Mouse (Mus musculus) kidney, embryonic 15.5 days (tissue): ENCODE results near the gene Gpt2. TPM values are rescaled to one million over a fixed set of nuclear protein-coding genes. Genes with fewer than 3 reads are reported as not detected.

ENCODE experiments used
- ATAC-seq: fragments of 200-750 bp; cut with Nextera tagmentation; replicated peaks from 2 replicates; pipeline ENCODE4 v1.8.0; 2017; ENCODE audit warnings: moderate TSS enrichment; ENCODE audit not compliant: low FRiP score
- H3K27ac ChIP-seq: fragments of 300-500 bp; sonication (generic); 2 replicates; pipeline ENCODE4 v1.5.1; 2015; ENCODE audit warnings: mild to moderate bottlenecking, inconsistent platforms
- H3K27me3 ChIP-seq: fragments of 300-500 bp; sonication (generic); 2 replicates; pipeline ENCODE4 v1.6.1; 2015; ENCODE audit warnings: inconsistent platforms
- H3K36me3 ChIP-seq: fragments of 300-500 bp; sonication (generic); 2 replicates; pipeline ENCODE4 v1.6.1; 2015; ENCODE audit warnings: inconsistent platforms
- H3K4me1 ChIP-seq: fragments of 300-500 bp; sonication (generic); 2 replicates; pipeline ENCODE4 v1.6.1; 2015; ENCODE audit warnings: inconsistent platforms
- H3K4me2 ChIP-seq: fragments of 300-500 bp; sonication (generic); 2 replicates; pipeline ENCODE4 v1.6.1; 2015; ENCODE audit warnings: moderate library complexity, mild to moderate bottlenecking, inconsistent platforms
- H3K4me3 ChIP-seq: fragments of 300-500 bp; sonication (generic); replicated peaks from 2 replicates; pipeline ENCODE4 v1.5.1; 2015; ENCODE audit warnings: mild to moderate bottlenecking, inconsistent platforms
- H3K9ac ChIP-seq: fragments of 300-500 bp; sonication (generic); 2 replicates; pipeline ENCODE4 v1.6.1; 2015; ENCODE audit warnings: mild to moderate bottlenecking, inconsistent platforms
- H3K9me3 ChIP-seq: fragments of 300-500 bp; sonication (generic); replicated peaks from 2 replicates; pipeline ENCODE4 v1.6.1; 2016; ENCODE audit warnings: inconsistent platforms
- WGBS: fragments of 180-500 bp; shearing (Covaris S2); methylation state at CpG from one replicate; pipeline ENCODE4 v1.1.7; 2015; ENCODE audit warnings: mixed read lengths; 5-methylcytosine and 5-hydroxymethylcytosine counted together
- polyA plus RNA-seq: library from polyadenylated mRNA; unstranded; fragments of >200 nt; fragmentation: Nextera tagmentation; extraction: Ambion mirVana; gene quantifications from 2 replicates; pipeline ENCODE4 v1.2.1, GENCODE M21; 2015

Gpt2 gene
- polyA plus RNA-seq, 1 experiment from 2014 or later: 21.5 TPM

GRCm38 (mm10) chr8:85533434-85533833, 41.1 kb downstream of the Gpt2 start:
- Histone ChIP-seq H3K27ac (no peak overlapping the region), H3K4me3 (no peak overlapping the region), H3K4me1 (no peaks in the 10 kb centered on the region), H3K27me3 (no peaks in the 10 kb centered on the region), H3K9ac (no peak overlapping the region), H3K36me3 (peaks cover 54% of the 10 kb centered on the region), H3K4me2 (no peak overlapping the region), H3K9me3 (no peaks in the 10 kb centered on the region)
- ATAC-seq: no peak
- WGBS: 95% methylated on average over 2 of the region's 2 CpGs

- Histone ChIP-seq H3K27me3 (no peaks in the 10 kb centered on the region), H3K9ac (no peak overlapping the region), H3K4me3 (no peak overlapping the region), H3K4me2 (no peak overlapping the region), H3K9me3 (no peaks in the 10 kb centered on the region), H3K36me3 (peaks cover 62% of the 10 kb centered on the region), H3K27ac (no peak overlapping the region; the same call in 1 of the 2 replicates), H3K4me1 (no peaks in the 10 kb centered on the region)
- WGBS: 94% methylated on average over 1 of the region's 1 CpGs
- no peak for ATAC-seq
These were observed 41.8 kb downstream of the Gpt2 start for GRCm38 (mm10) chr8:85534163-85534562.

GRCm38 (mm10) chr8:85536332-85536731, 44.0 kb downstream of the Gpt2 start:
- Histone ChIP-seq H3K9me3 (no peaks in the 10 kb centered on the region), H3K4me2 (no peak overlapping the region), H3K27ac (no peak overlapping the region), H3K4me3 (no peak overlapping the region), H3K4me1 (no peaks in the 10 kb centered on the region), H3K9ac (no peak overlapping the region), H3K27me3 (no peaks in the 10 kb centered on the region), H3K36me3 (peaks cover 73% of the 10 kb centered on the region)
- 94% methylated on average over 2 of the region's 2 CpGs for WGBS
- no peak for ATAC-seq

GRCm38 (mm10) chr8:85551934-85552333, 59.6 kb downstream of the Gpt2 start:
- no peaks in the 10 kb centered on the region for H3K9me3 ChIP-seq
- H3K36me3 ChIP-seq: peaks cover 65% of the 10 kb centered on the region
- peaks cover 21% of the 10 kb centered on the region; the same call in 1 of the 2 replicates for H3K4me1 ChIP-seq
- H3K4me2 ChIP-seq: no peak overlapping the region
- no peaks in the 10 kb centered on the region for H3K27me3 ChIP-seq
- H3K9ac ChIP-seq: no peak overlapping the region
- WGBS: 91% methylated on average over 1 of the region's 1 CpGs
- no peak for ATAC-seq
- H3K4me3 ChIP-seq: no peak overlapping the region
- no peak overlapping the region for H3K27ac ChIP-seq

- ATAC-seq: peak; percentile 96
- no peaks in the 10 kb centered on the region for H3K9me3 ChIP-seq
- peak overlapping the region; percentile 84 for H3K4me2 ChIP-seq
- WGBS: under 1% methylated on average over 66 of the region's 66 CpGs
- peaks cover 21% of the 10 kb centered on the region; the same call in 1 of the 2 replicates for H3K4me1 ChIP-seq
- peak overlapping the region; percentile 94 for H3K4me3 ChIP-seq
- H3K27ac ChIP-seq: peak overlapping the region; percentile 97
- peaks cover 38% of the 10 kb centered on the region for H3K36me3 ChIP-seq
- peak overlapping the region; percentile 90 for H3K9ac ChIP-seq
- H3K27me3 ChIP-seq: no peaks in the 10 kb centered on the region
These were observed 62.2 kb downstream of the Gpt2 start for GRCm38 (mm10) chr8:85554391-85555180.

GRCm38 (mm10) chr8:85555181-85556145, 63.1 kb downstream of the Gpt2 start, which contains the start of gene Dnaja2:
TSS of gene Dnaja2 (minus strand) at chr8:85555344.
- Histone ChIP-seq H3K27me3 (no peaks in the 10 kb centered on the region), H3K4me2 (peak within 1 kb of the TSS; percentile 84), H3K4me1 (peaks cover 21% of the 10 kb centered on the region; the same call in 1 of the 2 replicates), H3K27ac (peak within 1 kb of the TSS; percentile 97), H3K9ac (peak within 1 kb of the TSS; percentile 90), H3K4me3 (peak within 1 kb of the TSS; percentile 94), H3K36me3 (peaks cover 30% of the 10 kb centered on the region), H3K9me3 (no peaks in the 10 kb centered on the region)
- WGBS: under 1% methylated on average over 71 of the region's 77 CpGs
- peak; percentile 95 for ATAC-seq

- Histone ChIP-seq H3K9me3 (no peaks in the 10 kb centered on the region), H3K4me1 (peaks cover 13% of the 10 kb centered on the region; the same call in 1 of the 2 replicates), H3K27ac (no peak overlapping the region), H3K4me2 (no peak overlapping the region), H3K4me3 (no peak overlapping the region), H3K9ac (no peak overlapping the region), H3K36me3 (peaks cover 15% of the 10 kb centered on the region), H3K27me3 (no peaks in the 10 kb centered on the region)
- ATAC-seq: no peak
- 74% methylated on average over 2 of the region's 2 CpGs for WGBS
These were observed 64.7 kb downstream of the Gpt2 start for GRCm38 (mm10) chr8:85556986-85557600.

GRCm38 (mm10) chr8:85557601-85557986, 65.2 kb downstream of the Gpt2 start:
- WGBS: 74% methylated on average over 3 of the region's 3 CpGs
- H3K4me1 ChIP-seq: peaks cover 11% of the 10 kb centered on the region; the same call in 1 of the 2 replicates
- H3K9ac ChIP-seq: no peak overlapping the region
- no peak overlapping the region for H3K4me3 ChIP-seq
- peaks cover 10% of the 10 kb centered on the region for H3K36me3 ChIP-seq
- no peak for ATAC-seq
- no peaks in the 10 kb centered on the region for H3K9me3 ChIP-seq
- H3K27ac ChIP-seq: no peak overlapping the region
- H3K27me3 ChIP-seq: no peaks in the 10 kb centered on the region
- no peak overlapping the region for H3K4me2 ChIP-seq

GRCm38 (mm10) chr8:85559201-85559600, 66.8 kb downstream of the Gpt2 start:
- WGBS: 91% methylated on average over 1 of the region's 1 CpGs

GRCm38 (mm10) chr8:85559966-85560365, 67.6 kb downstream of the Gpt2 start:
- ATAC-seq: no peak
- Histone ChIP-seq H3K36me3 (no peaks in the 10 kb centered on the region), H3K27me3 (no peaks in the 10 kb centered on the region), H3K27ac (no peak overlapping the region), H3K9ac (no peak overlapping the region), H3K9me3 (no peaks in the 10 kb centered on the region), H3K4me2 (no peak overlapping the region), H3K4me1 (0 out of 2 replicates have a peak, but pooled peaks cover 3% of the 10 kb centered on the region), H3K4me3 (no peak overlapping the region)
- WGBS: 62% methylated on average over 2 of the region's 2 CpGs

More at GRCm38 (mm10) chr8:85559201-85559600, 66.8 kb downstream of the Gpt2 start:
- Histone ChIP-seq H3K27me3 (no peaks in the 10 kb centered on the region), H3K4me1 (0 out of 2 replicates have a peak, but pooled peaks cover 3% of the 10 kb centered on the region), H3K9ac (no peak overlapping the region), H3K36me3 (no peaks in the 10 kb centered on the region), H3K4me2 (no peak overlapping the region), H3K9me3 (no peaks in the 10 kb centered on the region), H3K27ac (no peak overlapping the region), H3K4me3 (no peak overlapping the region)
- ATAC-seq: no peak

GRCm38 (mm10) chr8:85563336-85563735, 71.0 kb downstream of the Gpt2 start:
- no peak overlapping the region for H3K27ac ChIP-seq
- no peaks in the 10 kb centered on the region for H3K4me1 ChIP-seq
- H3K4me2 ChIP-seq: no peak overlapping the region
- WGBS: 93% methylated on average over 8 of the region's 8 CpGs
- H3K9me3 ChIP-seq: no peaks in the 10 kb centered on the region
- H3K9ac ChIP-seq: no peak overlapping the region
- H3K27me3 ChIP-seq: no peaks in the 10 kb centered on the region
- H3K4me3 ChIP-seq: no peak overlapping the region
- ATAC-seq: no peak
- no peaks in the 10 kb centered on the region for H3K36me3 ChIP-seq
